In genomic region chr17:44588470-44588869, GRCm38 (mm10) we compare ENCODE assay signal across 21 mouse cellular contexts.
DNase-seq lines count a peak whose midpoint lies in the region; ATAC-seq and TF ChIP-seq lines count a peak whose summit lies in the region.
"Had no signal": no experiment of that assay in that cellular context is flagged by ENCODE, and none has a peak within 500 bp of the region (broad histone marks: within the 10 kb centered on the region; RNA-seq: fewer than 3 reads in every experiment).

No protein-coding gene starts in this region.

- WGBS in kidney, adult 2 months: 62% methylated on average over 3 of the region's 3 CpGs
- WGBS in kidney, embryonic 16.5 days: 36% methylated on average over 3 of the region's 3 CpGs
- WGBS in embryonic facial prominence, embryonic 15.5 days: 50% methylated on average over 3 of the region's 3 CpGs

- no peak overlapping the region; the same call in 1 of the 2 replicates for H3K27ac ChIP-seq in kidney, adult 2 months (ENCODE audit: insufficient read depth, low read depth, low read length)
- peak overlapping the region; percentile 61; the same call in 1 of the 2 replicates for H3K27ac ChIP-seq in kidney, embryonic 16.5 days (ENCODE audit: low read length)
- no peak overlapping the region for H3K27ac ChIP-seq in embryonic facial prominence, embryonic 15.5 days (replicated peaks)
- H3K27ac ChIP-seq: heart, embryonic 10.5 days; hindbrain, embryonic 13.5 days; hindbrain, postnatal 0 days had no signal

- peak; percentile 86 for ATAC-seq in kidney, embryonic 16.5 days (ENCODE audit: low FRiP score, low TSS enrichment)
- 0 out of 2 replicates have a peak, but pooled peaks have one; percentile 24 for ATAC-seq in embryonic facial prominence, embryonic 15.5 days (ENCODE audit: insufficient number of reproducible peaks, low FRiP score, low TSS enrichment, low read depth)
- ATAC-seq: CD4-positive, CD25-positive, alpha-beta regulatory T cell, adult 4 months; hindbrain, postnatal 0 days had no signal

- H3K9me3 ChIP-seq in kidney, embryonic 16.5 days (ENCODE audit: low read length): no peaks in the 10 kb centered on the region
- H3K9me3 ChIP-seq in embryonic facial prominence, embryonic 15.5 days (replicated peaks): no peaks in the 10 kb centered on the region
- H3K9me3 ChIP-seq: heart, embryonic 10.5 days; hindbrain, embryonic 13.5 days had no signal

- no peak overlapping the region for H3K4me2 ChIP-seq in kidney, embryonic 16.5 days (replicated peaks; ENCODE audit: low read depth, low read length)
- H3K4me2 ChIP-seq in embryonic facial prominence, embryonic 15.5 days (replicated peaks): no peak overlapping the region
- H3K4me2 ChIP-seq: hindbrain, embryonic 13.5 days had no signal

- H3K27me3 ChIP-seq in kidney, adult 2 months (replicated peaks; ENCODE audit: control insufficient read depth, insufficient read depth, low read length): no peaks in the 10 kb centered on the region
- no peaks in the 10 kb centered on the region for H3K27me3 ChIP-seq in kidney, embryonic 16.5 days (ENCODE audit: insufficient read depth, low read length)
- no peaks in the 10 kb centered on the region for H3K27me3 ChIP-seq in embryonic facial prominence, embryonic 15.5 days
- H3K27me3 ChIP-seq: hindbrain, embryonic 13.5 days had no signal

- no peak overlapping the region for H3K4me3 ChIP-seq in kidney, adult 2 months (ENCODE audit: insufficient read depth, low read depth, low read length)
- H3K4me3 ChIP-seq in kidney, embryonic 16.5 days (ENCODE audit: low read length): no peak overlapping the region
- H3K4me3 ChIP-seq in embryonic facial prominence, embryonic 15.5 days (replicated peaks): no peak overlapping the region
- H3K4me3 ChIP-seq: heart, embryonic 10.5 days; hindbrain, embryonic 13.5 days had no signal

- H3K9ac ChIP-seq in kidney, embryonic 16.5 days (replicated peaks; ENCODE audit: low read length): no peak overlapping the region
- no peak overlapping the region for H3K9ac ChIP-seq in embryonic facial prominence, embryonic 15.5 days
- H3K9ac ChIP-seq: hindbrain, embryonic 13.5 days had no signal

- DNase-seq in embryo, embryonic 10.5 days (ENCODE audit: low spot score): peak; percentile 15
- DNase-seq in embryo, embryonic 11 days: no peak
- peak; percentile 44 for DNase-seq in kidney, adult 2 months
- no peak for DNase-seq in kidney, adult 8-10 months
- DNase-seq in kidney, adult 18-20 months: no peak
- no peak for DNase-seq in cerebellum, postnatal 10 days
- DNase-seq: adrenal gland, adult 8-10 months; adrenal gland, postnatal 36 days; B cell, adult 2 months; cerebellum, adult 8-10 months; cerebellum, postnatal 25 days; gastrocnemius, postnatal 10 days; heart, adult 18-20 months; heart, postnatal 10 days had no signal

- peaks cover 9% of the 10 kb centered on the region; the same call in 1 of the 2 replicates for H3K4me1 ChIP-seq in kidney, adult 2 months (ENCODE audit: control insufficient read depth, insufficient read depth, low read length)
- 0 out of 2 replicates have a peak, but pooled peaks cover 7% of the 10 kb centered on the region for H3K4me1 ChIP-seq in kidney, embryonic 16.5 days (ENCODE audit: insufficient read depth, low read length)
- H3K4me1 ChIP-seq in embryonic facial prominence, embryonic 15.5 days: peaks cover 10% of the 10 kb centered on the region; the same call in 1 of the 2 replicates
- H3K4me1 ChIP-seq: heart, embryonic 10.5 days had no signal

- TF ChIP-seq POLR2A in kidney, adult 2 months (IDR thresholded peaks at IDR 0.05; ENCODE audit: low read depth, low read length): no peak

- TF ChIP-seq CTCF in kidney, adult 2 months (conservative IDR thresholded peaks at IDR 0.05; ENCODE audit: insufficient read depth, insufficient read length, low read depth, low read length): no peak

- H3K36me3 ChIP-seq in kidney, adult 2 months (ENCODE audit: control insufficient read depth, insufficient read depth, low read length): no peaks in the 10 kb centered on the region
- H3K36me3 ChIP-seq in kidney, embryonic 16.5 days (ENCODE audit: insufficient read depth, low read length): no peaks in the 10 kb centered on the region
- no peaks in the 10 kb centered on the region for H3K36me3 ChIP-seq in embryonic facial prominence, embryonic 15.5 days
- H3K36me3 ChIP-seq: G1E; heart, embryonic 10.5 days; hindbrain, embryonic 13.5 days had no signal

Comparison
In these comparisons a context has a peak if more than half of its experiments do, and no peak if none do; other contexts are left out.
1. DNase-seq: peak in embryo, embryonic 10.5 days (single experiment) and kidney, adult 2 months (single experiment); none in embryo, embryonic 11 days (single experiment), kidney, adult 8-10 months (0 of 2), kidney, adult 18-20 months (single experiment) and cerebellum, postnatal 10 days (0 of 2).